Mouse (Mus musculus) neural tube, embryonic 13.5 days (tissue): ENCODE data around the gene Flot1. TPM values are rescaled to one million over a fixed set of nuclear protein-coding genes. Genes with fewer than 3 reads are reported as not detected.

Experiments used
- ATAC-seq: fragments of 200-750 bp; cut with Nextera tagmentation; 2 replicates; pipeline ENCODE4 v1.8.0; 2017; ENCODE audit warnings: low read depth, mild to moderate bottlenecking, moderate TSS enrichment, moderate library complexity
- H3K27ac ChIP-seq: fragments of 300-500 bp; sonication (generic); replicated peaks from 2 replicates; pipeline ENCODE4 v1.5.1; 2015; ENCODE audit warnings: moderate library complexity, mild to moderate bottlenecking, inconsistent platforms
- H3K27me3 ChIP-seq: fragments of 300-500 bp; sonication (generic); 2 replicates; pipeline ENCODE4 v1.6.1; 2015; ENCODE audit warnings: mild to moderate bottlenecking, inconsistent platforms
- H3K36me3 ChIP-seq: fragments of 300-500 bp; sonication (generic); 2 replicates; pipeline ENCODE4 v1.6.1; 2015; ENCODE audit warnings: mild to moderate bottlenecking, inconsistent platforms
- H3K4me1 ChIP-seq: fragments of 300-500 bp; sonication (generic); replicated peaks from 2 replicates; pipeline ENCODE4 v1.6.1; 2015; ENCODE audit warnings: inconsistent platforms
- H3K4me2 ChIP-seq: fragments of 300-500 bp; sonication (generic); 2 replicates; pipeline ENCODE4 v1.6.1; 2015; ENCODE audit warnings: inconsistent platforms, mild to moderate bottlenecking, moderate library complexity
- H3K4me3 ChIP-seq: fragments of 300-500 bp; sonication (generic); 2 replicates; pipeline ENCODE4 v1.5.1; 2015; ENCODE audit warnings: mild to moderate bottlenecking, inconsistent platforms
- H3K9ac ChIP-seq: fragments of 300-500 bp; sonication (generic); 2 replicates; pipeline ENCODE4 v1.6.1; 2015; ENCODE audit warnings: moderate library complexity, mild to moderate bottlenecking, inconsistent platforms
- H3K9me3 ChIP-seq: fragments of 300-500 bp; sonication (generic); 2 replicates; pipeline ENCODE4 v1.6.1; 2016; ENCODE audit warnings: inconsistent platforms
- WGBS: fragments of 180-500 bp; shearing (Covaris S2); methylation state at CpG from one replicate; pipeline ENCODE4 v1.1.7; 2015; 5-methylcytosine and 5-hydroxymethylcytosine counted together
- polyA plus RNA-seq: library from polyadenylated mRNA; unstranded; fragments of >200 nt; fragmentation: Nextera tagmentation; extraction: Ambion mirVana; gene quantifications from 2 replicates; pipeline ENCODE4 v1.2.1, GENCODE M21; 2015

Flot1 gene
- polyA plus RNA-seq, 1 experiment from 2014 or later = 93.6 TPM

DNA sequence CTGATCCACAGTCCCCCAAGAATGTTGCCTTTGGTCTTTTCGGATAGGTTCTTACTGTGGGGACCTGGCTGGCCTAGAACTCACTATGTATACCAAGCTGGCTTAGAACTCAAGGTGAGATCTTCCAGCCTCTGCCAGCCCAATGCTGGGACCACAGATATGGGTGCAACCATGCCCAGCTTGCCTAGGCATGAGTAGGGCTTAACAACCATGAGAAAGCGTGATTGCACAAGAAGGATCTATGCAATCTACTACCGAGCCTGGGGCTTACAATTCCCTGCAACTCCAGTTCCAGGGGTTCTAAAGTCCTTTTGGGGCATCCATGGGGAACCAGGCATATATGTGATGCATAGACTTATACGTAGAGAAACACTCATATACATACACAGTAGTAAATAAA, 32.1 kb upstream of the Flot1 start:
- 91% methylated on average over 4 of the region's 4 CpGs for WGBS
- no peaks in the 10 kb centered on the region for H3K36me3 ChIP-seq
- no peaks in the 10 kb centered on the region for H3K4me1 ChIP-seq
- no peaks in the 10 kb centered on the region for H3K27me3 ChIP-seq
- H3K9me3 ChIP-seq = no peaks in the 10 kb centered on the region
- H3K27ac ChIP-seq = no peak overlapping the region
- no peak overlapping the region for H3K4me3 ChIP-seq
- no peak overlapping the region for H3K4me2 ChIP-seq
- no peak overlapping the region for H3K9ac ChIP-seq
- ATAC-seq = no peak

DNA sequence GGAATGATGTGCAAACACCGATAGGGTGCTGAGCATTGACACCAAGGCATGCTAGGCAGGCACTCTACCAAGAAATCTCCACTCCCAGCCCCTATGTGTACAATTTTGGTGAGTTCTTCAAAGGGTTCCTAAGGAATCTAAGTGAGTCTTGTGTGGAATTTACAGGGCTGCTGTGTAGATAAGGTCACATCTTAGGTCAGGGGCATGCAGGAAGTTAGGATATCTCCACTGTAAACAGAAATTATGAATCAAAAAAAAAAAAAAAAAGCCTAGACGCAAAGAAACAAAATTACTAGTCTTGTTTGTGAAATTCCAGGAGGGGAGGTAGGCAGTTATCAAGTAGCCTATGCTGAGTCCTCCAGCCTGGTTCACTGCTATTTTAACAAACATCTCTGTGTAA, 30.2 kb upstream of the Flot1 start:
- Histone ChIP-seq H3K4me3 (no peak overlapping the region), H3K4me1 (no peaks in the 10 kb centered on the region), H3K9me3 (no peaks in the 10 kb centered on the region), H3K27ac (no peak overlapping the region), H3K36me3 (no peaks in the 10 kb centered on the region), H3K4me2 (no peak overlapping the region), H3K27me3 (no peaks in the 10 kb centered on the region), H3K9ac (no peak overlapping the region)
- ATAC-seq = no peak
- 86% methylated on average over 2 of the region's 2 CpGs for WGBS

DNA sequence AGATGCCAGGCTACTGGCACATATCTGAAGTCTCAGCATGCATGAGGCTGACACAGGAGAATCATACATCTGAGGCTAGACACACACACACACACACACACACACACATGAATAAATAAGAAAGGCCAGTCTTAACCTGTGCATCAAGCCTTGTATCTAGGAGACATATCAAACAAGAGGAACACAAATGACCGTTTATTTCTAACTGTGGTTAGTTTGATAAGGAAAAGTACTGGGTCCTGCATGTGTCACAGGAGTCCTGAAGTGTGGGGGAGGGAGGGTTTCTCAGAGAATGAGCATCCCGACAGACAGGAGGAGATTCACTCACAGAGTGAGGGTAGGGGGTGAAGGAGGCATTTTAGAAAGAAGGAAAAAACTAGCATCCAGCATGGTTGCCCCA, 27.9 kb upstream of the Flot1 start:
- WGBS = 72% methylated on average over 2 of the region's 2 CpGs
- no peaks in the 10 kb centered on the region for H3K4me1 ChIP-seq

DNA sequence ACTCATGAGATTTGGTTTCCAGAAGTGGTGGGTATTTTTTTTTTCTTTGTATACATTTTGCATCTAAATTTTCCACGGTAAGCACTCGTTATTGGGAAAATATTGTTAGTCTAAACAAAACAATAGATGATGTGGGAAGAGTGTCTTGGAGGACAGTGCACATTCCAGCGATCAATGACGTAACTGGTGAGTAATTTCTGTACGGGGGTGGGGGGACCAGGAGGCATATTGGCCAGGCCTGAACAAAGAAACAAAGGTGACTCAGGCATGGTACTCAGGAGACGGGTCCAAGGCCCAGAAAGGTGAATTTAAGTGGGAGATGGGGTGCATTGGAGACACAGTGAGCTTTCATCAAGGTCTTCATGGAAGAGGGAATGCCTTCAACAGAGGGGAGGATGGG, 27.4 kb upstream of the Flot1 start:
- Histone ChIP-seq H3K36me3 (no peaks in the 10 kb centered on the region), H3K4me2 (no peak overlapping the region), H3K4me1 (no peaks in the 10 kb centered on the region), H3K9ac (no peak overlapping the region), H3K4me3 (no peak overlapping the region), H3K27ac (no peak overlapping the region), H3K27me3 (no peaks in the 10 kb centered on the region), H3K9me3 (no peaks in the 10 kb centered on the region)
- 85% methylated on average over 6 of the region's 6 CpGs for WGBS
- no peak for ATAC-seq

More for the DNA sequence above, 27.9 kb upstream of the Flot1 start:
- no peak overlapping the region for H3K4me2 ChIP-seq
- no peaks in the 10 kb centered on the region for H3K9me3 ChIP-seq
- H3K9ac ChIP-seq = no peak overlapping the region
- no peaks in the 10 kb centered on the region for H3K36me3 ChIP-seq
- no peak overlapping the region for H3K4me3 ChIP-seq
- H3K27me3 ChIP-seq = no peaks in the 10 kb centered on the region
- no peak for ATAC-seq
- H3K27ac ChIP-seq = no peak overlapping the region

DNA sequence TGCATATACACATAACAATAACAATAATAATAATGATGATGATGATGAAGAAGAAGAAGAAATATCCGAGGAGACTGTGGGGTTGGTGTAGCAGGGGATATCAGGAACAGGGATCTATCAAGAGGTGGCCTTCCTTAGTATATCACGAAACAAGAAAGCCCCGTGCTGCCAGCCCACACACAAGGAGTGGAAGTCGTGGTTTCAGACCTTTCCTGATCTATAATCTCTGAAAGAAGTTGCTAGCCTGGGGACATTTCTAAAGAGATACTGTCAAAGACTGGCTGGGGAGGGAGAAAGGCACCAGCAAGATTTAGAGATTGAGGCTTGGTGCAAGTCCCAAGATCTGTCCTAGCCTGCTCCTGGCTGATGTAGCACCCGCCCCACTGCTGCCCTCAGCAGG, 26.2 kb upstream of the Flot1 start:
- Histone ChIP-seq H3K4me2 (no peak overlapping the region), H3K4me3 (no peak overlapping the region), H3K9me3 (no peaks in the 10 kb centered on the region), H3K27ac (no peak overlapping the region), H3K36me3 (no peaks in the 10 kb centered on the region), H3K27me3 (no peaks in the 10 kb centered on the region), H3K9ac (no peak overlapping the region), H3K4me1 (no peaks in the 10 kb centered on the region)
- 74% methylated on average over 5 of the region's 5 CpGs for WGBS
- ATAC-seq = no peak

DNA sequence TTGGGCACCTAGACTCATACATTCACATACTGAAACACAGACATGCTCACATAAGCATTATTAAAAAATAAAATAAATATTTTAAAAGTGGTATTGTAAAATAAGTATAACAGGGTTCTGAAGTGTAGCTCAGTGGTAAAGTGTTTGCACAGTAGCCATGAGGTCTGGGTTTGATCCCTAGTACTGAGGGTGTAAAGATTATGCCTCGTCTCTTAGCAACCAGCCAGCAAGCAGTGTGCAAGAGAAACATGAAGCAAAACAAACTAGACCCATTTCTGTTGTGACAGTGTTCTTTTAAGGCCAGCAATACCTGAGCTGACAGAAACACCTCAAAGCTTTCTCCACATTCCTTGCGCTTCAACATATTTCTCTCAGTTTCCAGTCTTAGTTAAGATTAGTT, 22.1 kb upstream of the Flot1 start:
- ATAC-seq = no peak
- 84% methylated on average over 2 of the region's 2 CpGs for WGBS

GRCm38 (mm10) chr17:35803020-35803419, 20.0 kb upstream of the Flot1 start:
- no peak for ATAC-seq

More for the DNA sequence above, 22.1 kb upstream of the Flot1 start:
- 0 out of 2 replicates have a peak, but pooled peaks cover 7% of the 10 kb centered on the region for H3K4me1 ChIP-seq
- no peak overlapping the region for H3K4me3 ChIP-seq
- H3K27ac ChIP-seq = no peak overlapping the region
- no peaks in the 10 kb centered on the region for H3K9me3 ChIP-seq
- no peaks in the 10 kb centered on the region for H3K27me3 ChIP-seq
- no peak overlapping the region for H3K9ac ChIP-seq
- no peak overlapping the region for H3K4me2 ChIP-seq
- no peaks in the 10 kb centered on the region for H3K36me3 ChIP-seq

DNA sequence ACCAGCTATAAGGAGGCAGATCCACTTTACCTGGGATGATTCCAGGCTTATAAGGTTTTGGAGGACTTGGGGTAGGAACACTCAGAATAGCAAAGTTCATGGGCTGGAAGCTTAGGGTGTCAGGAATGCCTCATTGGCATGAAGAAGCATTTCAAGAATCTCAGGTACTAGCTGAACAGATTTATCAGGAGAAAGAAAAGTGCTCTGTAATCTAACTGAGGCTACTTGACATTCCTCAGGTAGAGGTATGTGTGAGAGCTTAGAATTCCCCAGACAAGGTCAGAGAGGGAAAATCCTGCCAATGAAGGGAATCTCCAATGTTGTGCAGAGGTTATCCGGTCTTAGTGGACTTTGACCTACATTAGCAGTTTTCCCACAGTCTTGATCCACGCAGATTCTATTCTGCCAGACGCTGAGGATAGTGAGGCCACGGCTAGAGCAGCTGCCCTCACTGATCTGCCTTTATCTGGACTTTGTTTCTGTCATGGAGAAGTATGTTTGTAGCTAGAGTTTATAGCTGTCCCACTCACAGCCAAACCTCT, 19.1 kb upstream of the Flot1 start:
- 91% methylated on average over 4 of the region's 4 CpGs for WGBS
- no peaks in the 10 kb centered on the region for H3K9me3 ChIP-seq

More at GRCm38 (mm10) chr17:35803020-35803419, 20.0 kb upstream of the Flot1 start:
- Histone ChIP-seq H3K4me1 (0 out of 2 replicates have a peak, but pooled peaks cover 7% of the 10 kb centered on the region), H3K27me3 (no peaks in the 10 kb centered on the region), H3K4me2 (no peak overlapping the region), H3K4me3 (no peak overlapping the region), H3K36me3 (no peaks in the 10 kb centered on the region), H3K9ac (no peak overlapping the region), H3K27ac (no peak overlapping the region), H3K9me3 (no peaks in the 10 kb centered on the region)
- 47% methylated on average over 6 of the region's 6 CpGs for WGBS

GRCm38 (mm10) chr17:35808073-35808472, 15.0 kb upstream of the Flot1 start:
- Histone ChIP-seq H3K9me3 (no peaks in the 10 kb centered on the region), H3K27ac (no peak overlapping the region), H3K4me2 (no peak overlapping the region), H3K4me1 (peaks cover 6% of the 10 kb centered on the region), H3K9ac (no peak overlapping the region), H3K4me3 (no peak overlapping the region), H3K36me3 (no peaks in the 10 kb centered on the region), H3K27me3 (no peaks in the 10 kb centered on the region)
- ATAC-seq = no peak
- 66% methylated on average over 9 of the region's 9 CpGs for WGBS

More for the DNA sequence above, 19.1 kb upstream of the Flot1 start:
- Histone ChIP-seq H3K9ac (no peak overlapping the region), H3K4me1 (0 out of 2 replicates have a peak, but pooled peaks cover 7% of the 10 kb centered on the region), H3K27ac (no peak overlapping the region), H3K4me3 (no peak overlapping the region), H3K4me2 (no peak overlapping the region), H3K27me3 (no peaks in the 10 kb centered on the region), H3K36me3 (no peaks in the 10 kb centered on the region)
- ATAC-seq = no peak

GRCm38 (mm10) chr17:35809395-35809794, 13.6 kb upstream of the Flot1 start:
- no peak overlapping the region for H3K27ac ChIP-seq
- no peaks in the 10 kb centered on the region for H3K9me3 ChIP-seq
- no peak for ATAC-seq
- H3K9ac ChIP-seq = no peak overlapping the region
- no peaks in the 10 kb centered on the region for H3K36me3 ChIP-seq
- WGBS = 91% methylated on average over 11 of the region's 11 CpGs
- H3K4me2 ChIP-seq = no peak overlapping the region
- no peaks in the 10 kb centered on the region for H3K27me3 ChIP-seq
- H3K4me3 ChIP-seq = no peak overlapping the region
- H3K4me1 ChIP-seq = peaks cover 14% of the 10 kb centered on the region

GRCm38 (mm10) chr17:35810900-35811648, 12.0 kb upstream of the Flot1 start:
- Histone ChIP-seq H3K36me3 (no peaks in the 10 kb centered on the region), H3K4me2 (no peak overlapping the region), H3K27me3 (no peaks in the 10 kb centered on the region), H3K9ac (no peak overlapping the region), H3K9me3 (no peaks in the 10 kb centered on the region), H3K27ac (no peak overlapping the region), H3K4me3 (no peak overlapping the region), H3K4me1 (peaks cover 14% of the 10 kb centered on the region)
- no peak for ATAC-seq
- WGBS = 82% methylated on average over 5 of the region's 5 CpGs

DNA sequence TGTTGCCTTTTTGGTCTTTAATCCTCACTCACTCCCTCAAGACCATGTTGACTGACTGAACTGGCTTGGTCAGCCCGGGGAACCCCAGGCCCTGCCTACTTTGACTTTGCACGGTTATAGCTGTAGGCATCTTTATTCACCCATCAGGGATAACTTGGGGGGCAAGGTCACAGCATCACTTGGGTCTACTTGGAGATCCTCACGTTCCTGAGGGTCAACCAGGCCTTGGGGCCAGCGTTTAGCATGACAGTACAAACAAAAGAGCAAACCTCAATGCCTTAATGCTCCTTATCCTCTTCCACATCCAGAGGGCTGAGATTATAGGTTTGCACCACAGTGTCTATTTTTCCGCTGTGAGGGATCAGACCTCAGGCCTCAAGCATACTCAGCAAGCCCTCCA, 10.7 kb upstream of the Flot1 start:
- Histone ChIP-seq H3K4me1 (peaks cover 14% of the 10 kb centered on the region), H3K9ac (no peak overlapping the region), H3K9me3 (no peaks in the 10 kb centered on the region), H3K27ac (0 out of 2 replicates have a peak overlapping the region, but pooled peaks have one; percentile 62), H3K4me2 (no peak overlapping the region), H3K4me3 (no peak overlapping the region), H3K36me3 (no peaks in the 10 kb centered on the region), H3K27me3 (no peaks in the 10 kb centered on the region)
- 81% methylated on average over 5 of the region's 5 CpGs for WGBS
- no peak for ATAC-seq

DNA sequence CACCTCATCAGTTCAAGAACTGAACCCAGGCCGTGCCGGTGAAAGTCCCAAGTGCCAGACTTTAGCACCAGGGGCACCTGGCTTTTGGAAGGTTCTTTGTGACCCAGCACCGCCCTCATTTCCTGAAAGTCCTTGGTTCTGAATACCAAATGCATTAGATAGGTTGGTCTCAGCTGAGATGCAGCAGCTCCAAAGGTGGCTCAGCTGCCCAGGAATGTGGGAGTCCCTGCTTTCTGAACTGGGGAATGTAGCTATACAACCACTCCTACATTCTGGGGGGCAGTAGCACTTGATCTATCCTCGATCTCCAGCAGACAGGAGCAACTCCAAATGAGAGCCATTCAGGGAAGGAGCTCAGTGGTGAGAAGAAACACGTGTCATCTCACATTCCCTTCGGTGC, 10.3 kb upstream of the Flot1 start:
- Histone ChIP-seq H3K4me2 (no peak overlapping the region), H3K9me3 (no peaks in the 10 kb centered on the region), H3K4me3 (no peak overlapping the region), H3K27me3 (no peaks in the 10 kb centered on the region), H3K27ac (peak overlapping the region; percentile 62), H3K9ac (no peak overlapping the region), H3K36me3 (no peaks in the 10 kb centered on the region), H3K4me1 (peaks cover 14% of the 10 kb centered on the region)
- WGBS = 78% methylated on average over 6 of the region's 6 CpGs
- ATAC-seq = no peak
